Mouse (Mus musculus): ENCODE results near the gene Mageb3.

DNA sequence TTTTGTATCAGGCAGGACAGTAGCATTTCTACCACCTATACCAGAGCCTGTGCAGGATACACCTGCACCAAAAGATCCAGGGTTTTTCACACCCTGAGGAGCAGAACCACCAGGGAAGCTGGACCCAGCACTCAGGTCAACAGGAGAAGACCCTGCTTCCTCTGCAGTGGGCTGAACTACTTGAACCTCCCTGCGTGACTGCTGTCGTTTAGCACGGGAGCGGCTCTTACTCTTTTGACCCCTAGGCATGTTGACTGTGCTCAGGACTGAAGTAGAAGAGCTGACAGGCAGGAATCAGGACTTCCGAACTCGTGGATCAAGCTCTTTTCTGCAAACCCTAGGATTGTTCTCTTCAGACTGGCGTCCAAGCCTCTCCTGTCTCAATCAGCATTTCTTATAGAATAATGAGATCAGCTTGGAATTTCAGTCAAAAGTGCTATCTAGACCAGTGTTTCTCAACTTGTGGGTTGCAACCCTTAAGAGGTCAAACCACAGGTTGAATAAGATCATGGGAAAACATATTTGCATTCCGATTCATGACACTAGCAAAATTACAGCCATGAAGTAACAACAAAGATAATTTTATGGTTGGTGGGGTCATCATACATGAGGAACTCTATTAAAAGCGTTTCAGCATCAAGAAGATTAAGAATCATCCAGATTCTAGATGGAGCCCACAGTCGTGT lies 778 bp downstream of the Mageb3 start:
- TF ChIP-seq GATA1 (IDR thresholded peaks at IDR 0.05; ENCODE audit: borderline replicate concordance, low read length): no peak
- no peak for TF ChIP-seq FLI1 (IDR thresholded peaks at IDR 0.05; ENCODE audit: low read length)
